Mouse (Mus musculus): ENCODE results near the gene 2610507B11Rik. TPM values are rescaled to one million over a fixed set of nuclear protein-coding genes. Genes with fewer than 3 reads are reported as not detected.
A peak's percentile ranks its signal among the peaks of the same experiment; 100 is the strongest.

The 2610507B11Rik gene
- total and polyA plus RNA-seq, 2 experiments from 2014 or later, result 91.2 to 108 TPM

- Histone ChIP-seq H3K4me1 (ENCODE audit: control insufficient read depth, insufficient read depth) (no peaks in the 10 kb centered on the region), H3K9me3 (replicated peaks; ENCODE audit: control insufficient read depth, low read length) (no peaks in the 10 kb centered on the region), H3K9ac (replicated peaks; ENCODE audit: low read depth, low read length) (no peak within 1 kb of the TSS), H3K27me3 (ENCODE audit: control insufficient read depth, insufficient read depth, low read length) (no peaks in the 10 kb centered on the region), H3K4me2 (ENCODE audit: low read depth, low read length) (no peak within 1 kb of the TSS), H3K36me3 (replicated peaks; ENCODE audit: control insufficient read depth, insufficient read depth, low read length) (peaks cover 71% of the 10 kb centered on the region), H3K4me3 (ENCODE audit: low read depth, low read length) (no peak within 1 kb of the TSS), H3K27ac (ENCODE audit: low read depth) (no peak within 1 kb of the TSS)
- DNase-seq (ENCODE audit: low spot score) (no peak), ATAC-seq (ENCODE audit: insufficient read depth, low read depth) (no peak)
- 85% methylated on average over 4 of the region's 4 CpGs for whole genome bisulfite sequencing
- TF ChIP-seq CTCF (IDR thresholded peaks at IDR 0.05; ENCODE audit: low read depth) (no peak), EP300 (IDR thresholded peaks at IDR 0.05; ENCODE audit: low read depth) (no peak)
These were observed 29.1 kb downstream of the 2610507B11Rik start, which contains the start of gene BC030499 for GRCm38 (mm10) chr11:78290654-78291053. BC030499 (plus strand) TSS chr11:78290841.

- 91% methylated on average over 6 of the region's 6 CpGs for WGBS
- H3K4me1 ChIP-seq (ENCODE audit: control insufficient read depth, insufficient read depth), result no peaks in the 10 kb centered on the region
- no peak overlapping the region for H3K4me3 ChIP-seq (ENCODE audit: low read depth, low read length)
- no peak overlapping the region for H3K9ac ChIP-seq (replicated peaks; ENCODE audit: low read depth, low read length)
- no peaks in the 10 kb centered on the region for H3K27me3 ChIP-seq (ENCODE audit: control insufficient read depth, insufficient read depth, low read length)
- no peak overlapping the region for H3K4me2 ChIP-seq (ENCODE audit: low read depth, low read length)
- ATAC-seq (ENCODE audit: insufficient read depth, low read depth), result no peak
- TF ChIP-seq EP300 (IDR thresholded peaks at IDR 0.05; ENCODE audit: low read depth), result no peak
- TF ChIP-seq CTCF (IDR thresholded peaks at IDR 0.05; ENCODE audit: low read depth), result no peak
- no peaks in the 10 kb centered on the region for H3K9me3 ChIP-seq (replicated peaks; ENCODE audit: control insufficient read depth, low read length)
- no peak for DNase-seq (ENCODE audit: low spot score)
- H3K27ac ChIP-seq (ENCODE audit: low read depth), result no peak overlapping the region
- peaks cover 34% of the 10 kb centered on the region for H3K36me3 ChIP-seq (replicated peaks; ENCODE audit: control insufficient read depth, insufficient read depth, low read length)
These were observed 33.0 kb downstream of the 2610507B11Rik start for GRCm38 (mm10) chr11:78294585-78294984.

- H3K4me2 ChIP-seq (ENCODE audit: low read depth, low read length), result peak overlapping the region; percentile 96
- 0 out of 2 replicates have a peak overlapping the region, but pooled peaks have one; percentile 28 for H3K9ac ChIP-seq (replicated peaks; ENCODE audit: low read depth, low read length)
- peaks cover 20% of the 10 kb centered on the region for H3K36me3 ChIP-seq (replicated peaks; ENCODE audit: control insufficient read depth, insufficient read depth, low read length)
- DNase-seq (ENCODE audit: low spot score) (no peak), ATAC-seq (ENCODE audit: insufficient read depth, low read depth) (peak; percentile 15; the same call in 1 of the 2 replicates)
- no peaks in the 10 kb centered on the region for H3K9me3 ChIP-seq (replicated peaks; ENCODE audit: control insufficient read depth, low read length)
- H3K4me1 ChIP-seq (ENCODE audit: control insufficient read depth, insufficient read depth), result 0 out of 2 replicates have a peak, but pooled peaks cover 8% of the 10 kb centered on the region
- H3K27ac ChIP-seq (ENCODE audit: low read depth), result no peak overlapping the region
- no peak for TF ChIP-seq EP300 (IDR thresholded peaks at IDR 0.05; ENCODE audit: low read depth)
- TF ChIP-seq CTCF (IDR thresholded peaks at IDR 0.05; ENCODE audit: low read depth), result no peak
- H3K27me3 ChIP-seq (ENCODE audit: control insufficient read depth, insufficient read depth, low read length), result no peaks in the 10 kb centered on the region
- peak overlapping the region; percentile 87 for H3K4me3 ChIP-seq (ENCODE audit: low read depth, low read length)
- 65% methylated on average over 7 of the region's 7 CpGs for WGBS
These were observed 39.4 kb downstream of the 2610507B11Rik start for GRCm38 (mm10) chr11:78300917-78301316.

- ATAC-seq (ENCODE audit: insufficient read depth, low read depth) (peak; percentile 100), DNase-seq (ENCODE audit: low spot score) (peak; percentile 90)
- no peaks in the 10 kb centered on the region for H3K9me3 ChIP-seq (replicated peaks; ENCODE audit: control insufficient read depth, low read length)
- H3K4me1 ChIP-seq (ENCODE audit: control insufficient read depth, insufficient read depth), result 0 out of 2 replicates have a peak, but pooled peaks cover 8% of the 10 kb centered on the region
- TF ChIP-seq EP300 (IDR thresholded peaks at IDR 0.05; ENCODE audit: low read depth), result no peak
- no peak for TF ChIP-seq CTCF (IDR thresholded peaks at IDR 0.05; ENCODE audit: low read depth)
- H3K27ac ChIP-seq (ENCODE audit: low read depth), result peak within 1 kb of the TSS; percentile 74
- no peaks in the 10 kb centered on the region for H3K27me3 ChIP-seq (ENCODE audit: control insufficient read depth, insufficient read depth, low read length)
- H3K36me3 ChIP-seq (replicated peaks; ENCODE audit: control insufficient read depth, insufficient read depth, low read length), result peaks cover 21% of the 10 kb centered on the region
- under 1% methylated on average over 49 of the region's 49 CpGs for WGBS
- peak within 1 kb of the TSS; percentile 96 for H3K4me2 ChIP-seq (ENCODE audit: low read depth, low read length)
- peak within 1 kb of the TSS; percentile 87 for H3K4me3 ChIP-seq (ENCODE audit: low read depth, low read length)
- H3K9ac ChIP-seq (replicated peaks; ENCODE audit: low read depth, low read length), result peak within 1 kb of the TSS; percentile 73
These were observed 40.0 kb downstream of the 2610507B11Rik start, which contains the start of gene Spag5 for GRCm38 (mm10) chr11:78301357-78302084. Spag5 (plus strand) TSS chr11:78301529.

- Histone ChIP-seq H3K36me3 (replicated peaks; ENCODE audit: control insufficient read depth, insufficient read depth, low read length) (peaks cover 44% of the 10 kb centered on the region), H3K4me1 (ENCODE audit: control insufficient read depth, insufficient read depth) (0 out of 2 replicates have a peak, but pooled peaks cover 8% of the 10 kb centered on the region), H3K27me3 (ENCODE audit: control insufficient read depth, insufficient read depth, low read length) (no peaks in the 10 kb centered on the region), H3K4me3 (ENCODE audit: low read depth, low read length) (no peak overlapping the region), H3K27ac (ENCODE audit: low read depth) (no peak overlapping the region), H3K9me3 (replicated peaks; ENCODE audit: control insufficient read depth, low read length) (no peaks in the 10 kb centered on the region), H3K4me2 (ENCODE audit: low read depth, low read length) (no peak overlapping the region), H3K9ac (replicated peaks; ENCODE audit: low read depth, low read length) (no peak overlapping the region)
- DNase-seq (ENCODE audit: low spot score) (no peak), ATAC-seq (ENCODE audit: insufficient read depth, low read depth) (no peak)
- no peak for TF ChIP-seq EP300 (IDR thresholded peaks at IDR 0.05; ENCODE audit: low read depth)
- no peak for TF ChIP-seq CTCF (IDR thresholded peaks at IDR 0.05; ENCODE audit: low read depth)
- 77% methylated on average over 4 of the region's 4 CpGs for WGBS
These were observed 43.7 kb downstream of the 2610507B11Rik start for GRCm38 (mm10) chr11:78305272-78305671.
